Mouse (Mus musculus) cortical plate, adult 2 months (tissue): ENCODE measurements around the gene Dnph1.

Source experiments
- CTCF ChIP-seq: fragments of 200-500 bp; IDR thresholded peaks from 2 replicates; pipeline ENCODE4 v1.5.1; 2011; ENCODE audit warnings: mild to moderate bottlenecking, control low read depth, low read length; ENCODE audit not compliant: insufficient read depth; ENCODE audit errors: extremely low read depth
- POLR2A ChIP-seq: fragments of 200-500 bp; IDR thresholded peaks from 2 replicates; pipeline ENCODE4 v1.6.1; 2011; ENCODE audit warnings: mild to moderate bottlenecking, low read length, control low read depth; ENCODE audit not compliant: insufficient read depth; ENCODE audit errors: extremely low read depth

DNA sequence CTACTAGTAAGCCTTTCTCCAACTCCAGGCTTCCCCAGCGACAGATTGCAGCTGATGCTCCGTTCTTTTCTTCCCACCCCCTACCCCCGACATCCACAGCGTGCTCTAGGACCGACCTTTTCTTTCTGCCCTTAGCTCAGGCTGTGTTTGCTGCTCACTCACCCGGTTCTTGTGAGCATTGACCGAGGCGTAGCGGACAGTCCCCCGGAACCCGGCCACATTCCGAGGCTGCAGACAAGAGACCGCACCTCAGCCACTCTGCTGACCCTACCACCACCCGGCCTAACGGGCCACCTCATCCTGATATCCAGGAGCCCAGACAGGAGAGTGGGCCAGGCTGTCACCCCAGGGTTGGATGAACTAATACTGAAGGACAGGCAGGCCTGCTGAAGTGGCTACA, 19.2 kb upstream of the Dnph1 start:
- TF ChIP-seq CTCF (no peak), POLR2A (no peak)
